Mouse (Mus musculus) forebrain, embryonic 12.5 days (tissue): ENCODE data around the gene Heatr5a. TPM values are rescaled to one million over a fixed set of nuclear protein-coding genes. Genes with fewer than 3 reads are reported as not detected.

Source experiments
- ATAC-seq: fragments of 200-750 bp; cut with Nextera tagmentation; 2 replicates; pipeline ENCODE4 v1.8.0; 2017; ENCODE audit warnings: moderate TSS enrichment; ENCODE audit not compliant: low FRiP score
- H3K27ac ChIP-seq: fragments of 300-500 bp; sonication (generic); 2 replicates; pipeline ENCODE4 v1.5.1; 2016; ENCODE audit warnings: mild to moderate bottlenecking
- H3K27me3 ChIP-seq: fragments of 300-500 bp; sonication (generic); 2 replicates; pipeline ENCODE4 v1.6.1; 2016; ENCODE audit warnings: mild to moderate bottlenecking
- H3K36me3 ChIP-seq: fragments of 300-500 bp; sonication (generic); replicated peaks from 2 replicates; pipeline ENCODE4 v1.6.1; 2016; ENCODE audit warnings: mild to moderate bottlenecking
- H3K4me1 ChIP-seq: fragments of 300-500 bp; sonication (generic); 2 replicates; pipeline ENCODE4 v1.6.1; 2016
- H3K4me2 ChIP-seq: fragments of 300-500 bp; sonication (generic); 2 replicates; pipeline ENCODE4 v1.6.1; 2016; ENCODE audit warnings: mild to moderate bottlenecking, moderate library complexity
- H3K4me3 ChIP-seq: fragments of 300-500 bp; sonication (generic); replicated peaks from 2 replicates; pipeline ENCODE4 v1.5.1; 2016; ENCODE audit warnings: mild to moderate bottlenecking
- H3K9ac ChIP-seq: fragments of 300-500 bp; sonication (generic); 2 replicates; pipeline ENCODE4 v1.6.1; 2016; ENCODE audit warnings: mild to moderate bottlenecking
- H3K9me3 ChIP-seq: fragments of 300-500 bp; sonication (generic); 2 replicates; pipeline ENCODE4 v1.6.1; 2016
- WGBS: fragments of 180-500 bp; shearing (Covaris S2); methylation state at CpG from one replicate; pipeline ENCODE4 v1.1.7; 2016; 5-methylcytosine and 5-hydroxymethylcytosine counted together
- polyA plus RNA-seq: library from polyadenylated mRNA; unstranded; fragments of >200 nt; fragmentation: Nextera tagmentation; extraction: Ambion mirVana; gene quantifications from 2 replicates; pipeline ENCODE4 v1.2.1, GENCODE M21; 2016

Heatr5a gene
- polyA plus RNA-seq, 1 experiment from 2014 or later = 12.6 TPM

DNA sequence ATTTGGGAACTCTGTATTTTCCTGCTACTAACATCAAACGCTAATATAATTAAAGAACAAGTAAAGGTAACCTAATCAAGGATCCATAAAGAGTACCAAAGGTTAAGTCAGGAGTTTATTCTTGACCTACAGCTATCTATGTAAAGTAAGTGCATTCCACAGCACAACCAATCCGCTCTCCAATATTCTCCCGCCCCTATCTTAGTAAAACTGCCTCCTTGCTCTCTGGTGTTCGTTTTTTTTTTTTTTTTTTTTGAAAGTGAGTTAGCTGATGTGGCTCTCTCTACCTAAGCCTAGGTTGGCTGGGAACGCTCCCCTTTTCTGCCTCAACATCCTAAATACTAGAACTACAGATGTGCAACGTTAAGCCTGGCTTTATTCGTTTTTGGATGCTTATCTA, 1.2 kb downstream of the Heatr5a start:
- peak overlapping the region; percentile 83; the same call in 1 of the 2 replicates for H3K9ac ChIP-seq
- H3K36me3 ChIP-seq = no peaks in the 10 kb centered on the region

DNA sequence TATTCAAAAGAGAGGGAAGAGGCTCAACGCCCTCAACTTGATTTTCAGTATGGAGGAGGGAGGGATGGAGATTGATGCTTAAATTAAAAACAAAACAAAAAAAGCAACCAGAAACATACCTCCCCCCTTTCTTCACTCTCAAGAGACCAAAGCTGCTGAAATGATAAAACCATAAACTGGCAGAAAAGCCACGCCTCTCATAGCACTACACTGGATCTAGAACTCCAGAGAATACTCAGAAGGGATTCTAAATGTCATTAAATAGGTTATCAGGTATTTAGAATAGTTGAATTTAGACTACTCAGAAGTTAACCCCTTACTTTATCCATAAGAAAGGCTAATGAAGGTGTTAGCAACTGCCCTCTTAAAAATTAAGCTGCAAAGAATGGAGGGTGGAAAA, 2.0 kb downstream of the Heatr5a start:
- H3K27me3 ChIP-seq = no peaks in the 10 kb centered on the region
- ATAC-seq = no peak
- no peaks in the 10 kb centered on the region for H3K36me3 ChIP-seq
- H3K4me2 ChIP-seq = no peak overlapping the region
- peaks cover 9% of the 10 kb centered on the region; the same call in 1 of the 2 replicates for H3K4me1 ChIP-seq
- no peak overlapping the region for H3K4me3 ChIP-seq
- H3K9ac ChIP-seq = no peak overlapping the region
- no peak overlapping the region for H3K27ac ChIP-seq
- H3K9me3 ChIP-seq = peaks cover 7% of the 10 kb centered on the region; the same call in 1 of the 2 replicates
- WGBS = 97% methylated on average over 2 of the region's 2 CpGs

More for the DNA sequence above, 1.2 kb downstream of the Heatr5a start:
- Histone ChIP-seq H3K4me3 (peak overlapping the region; percentile 91), H3K27ac (no peak overlapping the region), H3K9me3 (peaks cover 7% of the 10 kb centered on the region; the same call in 1 of the 2 replicates), H3K27me3 (no peaks in the 10 kb centered on the region), H3K4me1 (peaks cover 9% of the 10 kb centered on the region; the same call in 1 of the 2 replicates), H3K4me2 (peak overlapping the region; percentile 74)
- 36% methylated on average over 7 of the region's 7 CpGs for WGBS
- ATAC-seq = no peak

DNA sequence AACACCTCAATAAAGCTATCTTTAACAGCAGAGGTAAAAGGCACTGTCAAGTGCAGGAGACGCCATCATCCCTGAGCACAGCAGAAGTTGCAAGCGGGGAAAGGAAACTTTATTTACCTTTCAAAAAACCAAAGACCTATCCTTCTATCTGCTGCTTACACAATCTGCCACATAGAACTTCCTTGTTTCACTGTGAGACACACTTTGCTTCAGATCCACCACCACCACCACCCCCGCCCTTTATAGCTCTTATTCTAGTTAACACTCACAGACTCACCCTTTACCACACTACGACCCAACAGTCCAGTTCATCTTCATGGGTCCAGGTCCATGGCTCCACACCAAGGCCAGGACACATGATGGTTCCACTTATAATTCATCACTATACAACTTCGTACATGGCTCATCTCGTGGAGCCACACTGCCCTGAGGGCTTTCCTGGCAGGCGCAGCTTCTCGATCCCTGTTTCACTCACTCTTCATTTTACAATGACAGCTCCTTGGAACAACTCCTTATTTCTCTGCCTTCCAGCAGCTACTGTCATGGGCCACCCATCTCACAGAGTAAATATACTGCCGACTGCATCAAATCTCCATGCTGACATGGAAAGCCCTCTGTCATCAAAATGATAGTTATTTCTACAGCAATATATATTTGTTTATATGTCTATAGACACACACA, 3.1 kb downstream of the Heatr5a start:
- Histone ChIP-seq H3K9ac (no peak overlapping the region), H3K27me3 (no peaks in the 10 kb centered on the region), H3K36me3 (no peaks in the 10 kb centered on the region), H3K9me3 (peaks cover 7% of the 10 kb centered on the region; the same call in 1 of the 2 replicates), H3K27ac (no peak overlapping the region), H3K4me2 (no peak overlapping the region), H3K4me3 (no peak overlapping the region), H3K4me1 (peaks cover 9% of the 10 kb centered on the region; the same call in 1 of the 2 replicates)
- WGBS = 90% methylated on average over 9 of the region's 9 CpGs
- no peak for ATAC-seq

DNA sequence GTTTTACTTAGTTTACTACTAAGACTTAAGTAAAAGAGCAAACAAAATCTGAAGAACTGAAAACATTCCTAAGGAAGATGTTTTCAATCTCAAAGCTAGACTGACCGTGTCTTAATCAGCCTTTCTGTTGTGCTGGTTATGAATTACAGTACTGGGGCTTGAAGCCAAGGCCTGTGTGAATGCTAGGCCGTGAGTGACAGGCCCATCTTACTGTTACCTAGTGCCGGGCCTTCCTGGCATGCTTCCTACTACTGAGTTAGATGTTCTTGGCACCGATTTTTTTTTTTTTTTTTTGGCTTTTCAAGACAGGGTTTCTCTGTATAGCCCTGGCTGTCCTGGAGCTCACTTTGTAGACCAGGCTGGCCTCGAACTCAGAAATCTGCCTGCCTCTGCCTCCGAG, 13.5 kb downstream of the Heatr5a start:
- 89% methylated on average over 6 of the region's 6 CpGs for whole genome bisulfite sequencing
- H3K27ac ChIP-seq = no peak overlapping the region
- no peaks in the 10 kb centered on the region for H3K9me3 ChIP-seq
- H3K36me3 ChIP-seq = peaks cover 13% of the 10 kb centered on the region
- no peak overlapping the region for H3K9ac ChIP-seq
- no peaks in the 10 kb centered on the region for H3K4me1 ChIP-seq
- no peak overlapping the region for H3K4me2 ChIP-seq
- no peak overlapping the region for H3K4me3 ChIP-seq
- no peak for ATAC-seq
- H3K27me3 ChIP-seq = no peaks in the 10 kb centered on the region

DNA sequence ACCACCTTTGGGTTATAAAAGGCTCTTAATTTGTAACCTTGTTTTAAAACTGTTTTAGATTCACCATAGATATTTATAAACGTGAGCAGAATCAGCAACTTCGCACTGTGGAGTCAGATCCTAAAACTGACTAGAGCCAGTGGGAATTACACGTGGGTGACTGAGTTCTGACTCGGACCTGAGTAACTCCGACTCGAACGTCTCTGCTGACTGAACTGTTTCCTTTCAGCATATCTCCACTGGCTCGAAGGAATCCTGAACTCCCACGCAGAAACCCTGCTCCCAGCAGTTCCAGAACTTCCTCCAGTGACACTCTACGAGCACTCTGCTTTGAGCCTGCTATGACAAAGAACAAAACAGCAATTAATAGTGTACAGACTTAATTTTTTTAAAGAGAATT, 18.8 kb downstream of the Heatr5a start:
- Histone ChIP-seq H3K36me3 (peaks cover 57% of the 10 kb centered on the region), H3K9ac (no peak overlapping the region), H3K4me1 (no peaks in the 10 kb centered on the region), H3K9me3 (no peaks in the 10 kb centered on the region), H3K4me2 (no peak overlapping the region), H3K27me3 (no peaks in the 10 kb centered on the region), H3K27ac (no peak overlapping the region), H3K4me3 (no peak overlapping the region)
- WGBS = 82% methylated on average over 10 of the region's 10 CpGs
- no peak for ATAC-seq

DNA sequence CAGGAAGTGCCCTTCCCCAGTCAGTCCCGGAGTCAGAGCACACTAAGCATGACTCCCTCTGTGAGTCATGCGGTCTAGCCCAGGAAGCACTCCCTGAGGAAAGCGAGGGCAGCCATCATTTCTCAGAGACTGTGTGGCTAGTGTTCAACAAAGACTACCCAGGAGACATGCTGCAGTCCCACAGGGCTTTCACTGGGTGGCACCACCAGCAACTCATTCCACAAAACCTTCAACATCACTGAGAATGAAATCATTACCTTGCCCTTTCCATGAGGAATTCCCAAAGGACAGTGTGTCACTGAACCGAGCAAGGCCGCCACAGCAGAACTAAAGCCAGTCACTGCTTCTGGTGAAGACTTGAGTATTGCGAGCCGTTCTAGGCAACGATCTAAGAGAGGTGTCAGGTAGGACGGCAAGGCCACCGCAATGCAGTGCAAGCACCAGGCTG, 23.6 kb downstream of the Heatr5a start:
- Histone ChIP-seq H3K27me3 (no peaks in the 10 kb centered on the region), H3K27ac (no peak overlapping the region), H3K9me3 (no peaks in the 10 kb centered on the region), H3K36me3 (peaks cover 47% of the 10 kb centered on the region), H3K4me2 (no peak overlapping the region), H3K9ac (no peak overlapping the region), H3K4me1 (peaks cover 3% of the 10 kb centered on the region), H3K4me3 (no peak overlapping the region)
- 88% methylated on average over 10 of the region's 10 CpGs for WGBS
- ATAC-seq = no peak

DNA sequence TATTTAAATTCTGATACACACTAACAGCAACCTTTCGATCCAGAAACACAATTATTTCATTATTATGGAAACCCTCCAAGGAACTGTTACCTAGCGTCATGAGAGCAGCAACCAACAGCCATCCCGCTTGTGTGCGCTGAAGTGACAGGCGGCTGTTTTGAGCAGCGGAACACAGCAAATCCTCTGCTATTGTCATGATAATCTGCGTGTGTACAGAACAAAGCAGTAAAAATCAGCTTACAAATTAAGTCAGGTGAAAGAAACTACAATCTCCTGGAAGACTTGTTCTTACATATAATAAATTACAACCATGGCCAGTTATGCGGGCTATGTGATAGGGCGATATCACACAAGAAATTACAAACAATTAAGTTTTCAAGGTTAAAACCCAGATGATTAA, 25.8 kb downstream of the Heatr5a start:
- H3K4me1 ChIP-seq = peaks cover 3% of the 10 kb centered on the region
- no peak overlapping the region for H3K9ac ChIP-seq
- H3K4me3 ChIP-seq = no peak overlapping the region
- no peak overlapping the region for H3K27ac ChIP-seq
- 38% methylated on average over 9 of the region's 9 CpGs for WGBS
- peaks cover 27% of the 10 kb centered on the region for H3K36me3 ChIP-seq
- ATAC-seq = no peak
- H3K27me3 ChIP-seq = no peaks in the 10 kb centered on the region
- H3K4me2 ChIP-seq = no peak overlapping the region
- no peaks in the 10 kb centered on the region for H3K9me3 ChIP-seq

DNA sequence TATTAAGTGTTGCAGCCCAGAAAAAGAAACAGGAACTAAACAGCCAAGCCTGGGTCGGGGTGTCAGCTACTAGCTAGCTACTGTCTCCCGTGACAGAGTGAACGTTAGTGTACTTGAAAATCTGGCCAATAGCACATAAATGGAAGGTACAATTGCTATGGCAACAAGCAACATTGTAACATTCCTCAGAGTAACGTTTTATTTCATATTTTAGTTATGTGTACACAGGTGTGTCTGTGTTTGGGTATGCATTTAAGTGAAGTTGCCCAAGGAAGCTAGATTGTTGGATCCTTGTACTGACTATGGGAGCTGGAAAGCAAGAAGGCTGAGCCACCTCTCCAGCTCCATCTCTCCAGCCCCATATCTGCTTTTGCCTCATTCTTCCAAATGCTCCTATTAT, 31.3 kb downstream of the Heatr5a start:
- WGBS = 87% methylated on average over 4 of the region's 4 CpGs
- Histone ChIP-seq H3K4me1 (no peaks in the 10 kb centered on the region), H3K9me3 (no peaks in the 10 kb centered on the region), H3K4me3 (no peak overlapping the region), H3K27me3 (no peaks in the 10 kb centered on the region), H3K27ac (no peak overlapping the region), H3K9ac (no peak overlapping the region), H3K36me3 (peaks cover 8% of the 10 kb centered on the region), H3K4me2 (no peak overlapping the region)
- ATAC-seq = no peak

DNA sequence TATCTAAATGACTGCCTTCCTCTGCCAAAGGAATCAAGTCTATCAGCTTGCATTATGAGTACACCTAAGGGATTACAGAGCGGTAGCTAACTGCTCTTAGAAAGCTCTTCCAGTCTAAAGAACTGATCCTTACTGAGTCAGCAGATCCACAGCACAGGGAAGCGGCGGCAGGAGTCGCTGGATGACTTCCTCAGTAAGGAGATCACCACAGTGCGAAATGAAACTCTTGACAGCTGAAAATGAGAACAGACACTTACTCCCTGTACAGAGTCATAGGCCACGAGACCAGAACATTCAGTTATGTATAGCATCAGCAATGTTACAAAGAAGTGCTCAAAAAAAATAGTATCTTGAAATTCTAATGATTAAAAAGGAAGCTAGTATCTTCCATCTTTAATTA, 33.2 kb downstream of the Heatr5a start:
- no peak overlapping the region for H3K4me3 ChIP-seq
- H3K27me3 ChIP-seq = no peaks in the 10 kb centered on the region
- H3K27ac ChIP-seq = no peak overlapping the region
- ATAC-seq = no peak
- 81% methylated on average over 6 of the region's 6 CpGs for WGBS
- H3K36me3 ChIP-seq = peaks cover 8% of the 10 kb centered on the region
- H3K9me3 ChIP-seq = no peaks in the 10 kb centered on the region
- no peaks in the 10 kb centered on the region for H3K4me1 ChIP-seq
- H3K4me2 ChIP-seq = no peak overlapping the region
- no peak overlapping the region for H3K9ac ChIP-seq

DNA sequence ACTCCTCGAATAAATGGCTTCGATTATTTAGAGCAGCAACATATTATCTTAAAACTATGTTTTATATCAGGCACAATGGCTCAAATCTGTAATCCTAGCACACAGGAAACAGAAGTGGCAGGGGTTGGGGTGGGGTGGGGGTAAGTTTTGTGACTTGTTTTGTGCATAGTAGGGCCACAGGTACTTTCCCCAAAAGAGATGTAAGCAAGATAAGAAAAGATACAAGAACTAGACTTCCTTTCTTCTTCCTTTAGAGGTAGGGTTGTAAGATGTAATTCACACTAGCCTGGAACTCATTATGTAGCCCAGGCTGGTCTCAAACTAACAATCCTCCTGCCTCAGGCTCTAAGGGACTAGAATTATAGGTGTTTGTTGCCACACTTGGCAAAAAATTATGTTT, 41.5 kb downstream of the Heatr5a start:
- H3K9ac ChIP-seq = no peak overlapping the region
- no peak overlapping the region for H3K27ac ChIP-seq
- H3K36me3 ChIP-seq = peaks cover 7% of the 10 kb centered on the region
- ATAC-seq = no peak
- no peaks in the 10 kb centered on the region for H3K27me3 ChIP-seq
- H3K4me3 ChIP-seq = no peak overlapping the region
- no peak overlapping the region for H3K4me2 ChIP-seq
- no peaks in the 10 kb centered on the region for H3K9me3 ChIP-seq
- 94% methylated on average over 2 of the region's 2 CpGs for WGBS
- H3K4me1 ChIP-seq = no peaks in the 10 kb centered on the region

DNA sequence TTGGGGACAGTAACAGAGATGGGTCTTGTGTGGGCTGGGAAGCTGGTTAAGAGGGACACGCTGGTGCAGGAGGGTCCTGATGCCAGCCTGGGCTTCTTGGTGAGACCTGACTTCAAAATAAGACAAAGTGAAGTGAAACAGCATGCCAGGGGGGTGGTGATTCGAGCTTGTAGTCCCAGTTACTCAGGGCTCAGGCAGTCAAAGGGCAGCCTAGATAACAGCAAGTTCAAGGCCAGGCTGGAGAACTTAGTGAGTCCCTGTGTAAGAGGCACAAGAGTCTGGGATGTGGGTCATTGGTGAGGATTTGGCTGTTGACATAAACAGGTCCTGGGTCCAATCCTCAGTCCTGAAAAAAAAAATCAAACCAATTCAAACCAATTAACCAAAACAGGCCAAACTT, 53.9 kb downstream of the Heatr5a start:
- Histone ChIP-seq H3K9ac (no peak overlapping the region), H3K27me3 (no peaks in the 10 kb centered on the region), H3K4me2 (no peak overlapping the region), H3K4me3 (no peak overlapping the region), H3K27ac (no peak overlapping the region), H3K36me3 (peaks cover 28% of the 10 kb centered on the region), H3K4me1 (no peaks in the 10 kb centered on the region), H3K9me3 (no peaks in the 10 kb centered on the region)
- ATAC-seq = no peak
- WGBS = 83% methylated on average over 2 of the region's 2 CpGs

DNA sequence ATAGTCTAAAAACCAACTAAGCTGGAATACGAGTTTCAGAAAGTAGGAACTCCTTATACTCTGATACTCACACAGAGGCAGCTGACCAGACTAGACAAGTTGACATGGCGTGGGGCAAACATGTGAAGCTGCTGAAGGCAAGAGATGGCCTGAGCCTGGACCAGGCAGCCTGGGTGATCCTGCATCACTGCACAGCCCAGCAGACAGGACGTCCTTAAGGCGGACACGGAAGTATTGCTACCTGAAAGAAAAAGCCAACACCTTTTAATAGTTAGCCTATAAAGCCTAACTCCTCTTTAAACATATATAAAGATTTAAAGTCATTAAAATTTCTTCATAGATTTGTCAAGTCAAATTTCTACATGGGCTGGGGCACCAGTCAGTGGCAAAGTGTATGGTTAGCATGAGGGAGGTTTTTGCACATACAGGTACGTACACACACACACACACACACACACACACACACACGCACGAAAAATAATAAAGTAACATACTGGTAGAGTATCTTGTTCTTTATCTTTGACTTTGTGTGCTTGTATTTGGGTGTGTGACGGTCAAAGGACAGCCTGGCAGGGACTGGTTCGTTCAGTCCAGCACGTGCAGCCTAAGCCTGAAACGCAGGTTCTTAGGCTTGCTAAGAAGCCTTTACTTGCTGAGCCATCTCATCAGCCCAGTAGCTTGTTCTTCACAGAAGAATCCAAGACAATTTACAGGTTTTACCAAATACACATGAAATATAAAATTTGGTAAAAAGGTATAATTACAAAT, 56.0 kb downstream of the Heatr5a start:
- Histone ChIP-seq H3K9ac (no peak overlapping the region), H3K4me1 (no peaks in the 10 kb centered on the region), H3K9me3 (no peaks in the 10 kb centered on the region), H3K27ac (no peak overlapping the region), H3K4me3 (no peak overlapping the region), H3K4me2 (no peak overlapping the region), H3K36me3 (peaks cover 22% of the 10 kb centered on the region), H3K27me3 (no peaks in the 10 kb centered on the region)
- no peak for ATAC-seq
- WGBS = 96% methylated on average over 12 of the region's 12 CpGs

DNA sequence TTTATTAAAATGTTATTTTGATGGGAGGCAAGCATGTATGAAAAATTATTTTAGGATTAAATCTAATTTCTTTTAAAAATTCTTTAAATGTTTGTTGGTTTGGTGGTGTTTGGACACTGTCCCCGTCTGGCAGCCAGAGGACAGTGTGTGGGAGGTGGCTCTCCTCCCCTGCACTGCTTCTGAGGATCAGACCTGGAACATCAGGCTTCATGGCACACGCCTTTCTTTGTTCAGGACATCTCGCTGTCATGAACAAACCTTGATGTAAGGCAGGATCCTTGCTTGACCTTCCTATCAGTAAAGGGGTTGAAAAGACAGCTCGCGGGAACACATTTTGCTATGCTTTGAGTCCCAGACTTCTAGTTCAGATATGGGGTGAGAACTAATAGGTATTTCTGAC, 61.9 kb downstream of the Heatr5a start:
- Histone ChIP-seq H3K4me2 (no peak overlapping the region), H3K27ac (no peak overlapping the region), H3K9ac (no peak overlapping the region), H3K9me3 (no peaks in the 10 kb centered on the region), H3K4me3 (no peak overlapping the region), H3K4me1 (no peaks in the 10 kb centered on the region), H3K27me3 (no peaks in the 10 kb centered on the region), H3K36me3 (peaks cover 15% of the 10 kb centered on the region)
- 92% methylated on average over 5 of the region's 5 CpGs for WGBS
- no peak for ATAC-seq
